In the genomic region with DNA sequence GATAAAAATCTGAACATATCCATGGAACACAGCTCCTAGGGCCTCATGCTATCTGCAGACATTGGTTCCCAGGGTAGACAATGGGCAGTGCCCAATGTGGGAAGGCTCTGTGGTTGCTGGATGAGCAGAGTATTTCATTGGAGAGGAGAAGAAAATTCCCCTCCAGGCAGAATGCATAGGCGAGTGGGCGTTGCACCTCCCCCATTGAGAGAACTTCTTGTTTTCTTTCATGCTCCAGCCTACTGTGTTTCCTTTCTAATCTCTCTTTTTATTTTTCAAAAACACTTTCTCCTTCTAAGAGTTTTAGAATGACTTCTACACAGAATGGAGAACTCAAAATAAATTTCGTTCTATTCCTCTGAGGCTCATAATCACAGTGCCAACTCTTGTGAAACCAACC, we compare ENCODE assay signal across 24 mouse cellular contexts. TPM values are rescaled to one million over a fixed set of nuclear protein-coding genes. Genes with fewer than 3 reads are reported as not detected.
DNase-seq lines count a peak whose midpoint lies in the region; ATAC-seq lines count a peak whose summit lies in the region.
"Had no signal": no experiment of that assay in that cellular context is flagged by ENCODE, and none has a peak within 500 bp of the region (broad histone marks: within the 10 kb centered on the region; RNA-seq: fewer than 3 reads in every experiment).

No protein-coding gene starts in this region.

- no peaks in the 10 kb centered on the region for H3K27me3 ChIP-seq in forebrain, embryonic 13.5 days
- H3K27me3 ChIP-seq: embryonic facial prominence, embryonic 15.5 days; limb, embryonic 13.5 days; liver, embryonic 15.5 days; megakaryocyte, embryonic 14.5 days; midbrain, embryonic 15.5 days had no signal

- H3K9ac ChIP-seq in forebrain, embryonic 13.5 days = no peak overlapping the region
- H3K9ac ChIP-seq: embryonic facial prominence, embryonic 15.5 days; limb, embryonic 13.5 days; liver, embryonic 15.5 days; midbrain, embryonic 15.5 days had no signal

- H3K36me3 ChIP-seq in forebrain, embryonic 13.5 days (ENCODE audit: poor library complexity, severe bottlenecking) = no peaks in the 10 kb centered on the region
- H3K36me3 ChIP-seq: embryonic facial prominence, embryonic 15.5 days; forebrain, embryonic 10.5 days; limb, embryonic 13.5 days; liver, embryonic 15.5 days; midbrain, embryonic 15.5 days had no signal

- peak; percentile 4 to 7 for DNase-seq in kidney, postnatal 4 days
- no peak for DNase-seq in kidney, postnatal 10 days
- DNase-seq in thymus, postnatal 4 days = peak; percentile 10
- DNase-seq in thymus, postnatal 0 days (ENCODE audit: low spot score) = no peak
- peak; percentile 8 for DNase-seq in brain, adult 2 months (ENCODE audit: low read depth, low spot score)
- DNase-seq in T-cell, adult 2 months (ENCODE audit: low spot score) = no peak
- DNase-seq: cerebellum, postnatal 10 days; embryo, embryonic 11 days; gastrocnemius, postnatal 36 days; kidney, adult 2 months; kidney, postnatal 25 days; layer of hippocampus, adult 9-11 months; right cerebral cortex, adult 18-20 months had no signal

- no peaks in the 10 kb centered on the region for H3K9me3 ChIP-seq in forebrain, embryonic 13.5 days (replicated peaks)
- H3K9me3 ChIP-seq: embryonic facial prominence, embryonic 15.5 days; forebrain, embryonic 10.5 days; limb, embryonic 13.5 days; liver, embryonic 15.5 days; megakaryocyte, embryonic 14.5 days; midbrain, embryonic 15.5 days had no signal

- 77% methylated on average over 3 of the region's 3 CpGs for WGBS in forebrain, embryonic 13.5 days

- H3K27ac ChIP-seq in forebrain, embryonic 13.5 days = no peak overlapping the region
- H3K27ac ChIP-seq: embryonic facial prominence, embryonic 15.5 days; forebrain, embryonic 10.5 days; hindbrain, postnatal 0 days; limb, embryonic 13.5 days; liver, embryonic 15.5 days; midbrain, embryonic 15.5 days had no signal

- ATAC-seq in forebrain, embryonic 13.5 days = no peak
- ATAC-seq: hindbrain, postnatal 0 days; lung, postnatal 0 days; midbrain, embryonic 15.5 days had no signal

- no peak overlapping the region for H3K4me2 ChIP-seq in forebrain, embryonic 13.5 days
- H3K4me2 ChIP-seq: embryonic facial prominence, embryonic 15.5 days; heart, embryonic 11.5 days; limb, embryonic 13.5 days; liver, embryonic 15.5 days; midbrain, embryonic 15.5 days had no signal

- H3K4me3 ChIP-seq in forebrain, embryonic 13.5 days = no peak overlapping the region
- H3K4me3 ChIP-seq: embryonic facial prominence, embryonic 15.5 days; forebrain, embryonic 10.5 days; limb, embryonic 13.5 days; liver, embryonic 15.5 days; megakaryocyte, embryonic 14.5 days; midbrain, embryonic 15.5 days had no signal

- H3K4me1 ChIP-seq in forebrain, embryonic 13.5 days = 0 out of 2 replicates have a peak, but pooled peaks cover 4% of the 10 kb centered on the region
- H3K4me1 ChIP-seq: embryonic facial prominence, embryonic 15.5 days; limb, embryonic 13.5 days; liver, embryonic 15.5 days; midbrain, embryonic 15.5 days had no signal

RNA-seq across cellular contexts. Expression of a gene that starts 1.7 kb away (rescaled TPM):
- 19.3 and 19.6 TPM in 2 replicates for polyA plus RNA-seq in thymus, postnatal 0 days (2015; fragmentation: Nextera tagmentation; extraction: Ambion mirVana)
- 0.15 and 0.19 TPM in 2 replicates for polyA plus RNA-seq in forebrain, embryonic 13.5 days (2015; fragmentation: Nextera tagmentation; extraction: Ambion mirVana)
- polyA plus RNA-seq: forebrain, embryonic 10.5 days had no signal

RNA-seq across cellular contexts. Expression of a gene that starts 24.0 kb away (rescaled TPM):
- 0.04 TPM in 2 replicates for polyA plus RNA-seq in thymus, postnatal 0 days (2015; fragmentation: Nextera tagmentation; extraction: Ambion mirVana)
- polyA plus RNA-seq in forebrain, embryonic 13.5 days (2015; fragmentation: Nextera tagmentation; extraction: Ambion mirVana) = not detected in 2 replicates
- polyA plus RNA-seq: embryonic facial prominence, embryonic 15.5 days; forebrain, embryonic 10.5 days; frontal cortex, adult 2 months; heart, embryonic 11.5 days; limb, embryonic 13.5 days; midbrain, embryonic 15.5 days had no signal

RNA-seq across cellular contexts. Expression of a gene that starts 58.8 kb away (rescaled TPM):
- polyA plus RNA-seq in thymus, postnatal 0 days (2015; fragmentation: Nextera tagmentation; extraction: Ambion mirVana) = 17.4 and 19.5 TPM in 2 replicates
- polyA plus RNA-seq in forebrain, embryonic 13.5 days (2015; fragmentation: Nextera tagmentation; extraction: Ambion mirVana) = 0.39 and 0.54 TPM in 2 replicates

Comparison
In these comparisons a context has a peak if more than half of its experiments do, and no peak if none do; other contexts are left out.
1. DNase-seq: peak in kidney, postnatal 4 days (2 of 2), thymus, postnatal 4 days (single experiment) and brain, adult 2 months (single experiment); none in kidney, postnatal 10 days (single experiment), thymus, postnatal 0 days (single experiment) and T-cell, adult 2 months (single experiment).
2. RNA of a gene that starts 1.7 kb away (polyA plus RNA-seq): 19.3 to 19.6 TPM in thymus, postnatal 0 days; 0.15 to 0.19 TPM in forebrain, embryonic 13.5 days; every median in the first group is over 10 times any median in the second.
3. RNA of a gene that starts 58.8 kb away (polyA plus RNA-seq): 17.4 to 19.5 TPM in thymus, postnatal 0 days; 0.39 to 0.54 TPM in forebrain, embryonic 13.5 days; every median in the first group is over 10 times any median in the second.